Mouse (Mus musculus) brain, embryonic 14.5 days (tissue): Measurements from ENCODE around the gene Uncx.

Experiments used
- CTCF ChIP-seq: fragments of 200-500 bp; IDR thresholded peaks from 2 replicates; pipeline ENCODE4 v1.5.1; 2012; ENCODE audit warnings: inconsistent platforms, mild to moderate bottlenecking, moderate library complexity, borderline replicate concordance; ENCODE audit not compliant: insufficient read depth, insufficient read length; ENCODE audit errors: extremely low read depth
- POLR2A ChIP-seq: fragments of 200-500 bp; IDR thresholded peaks from 2 replicates; pipeline ENCODE4 v1.6.1; 2012; ENCODE audit warnings: mild to moderate bottlenecking, inconsistent platforms, borderline replicate concordance; ENCODE audit not compliant: poor library complexity, insufficient read depth, insufficient read length, severe bottlenecking; ENCODE audit errors: extremely low read depth

GRCm38 (mm10) chr5:139557531-139558467 is 14.5 kb downstream of the Uncx start:
- TF ChIP-seq CTCF (no peak), POLR2A (no peak)
